Mouse (Mus musculus): ENCODE measurements around the gene Adipoq.
A peak's percentile ranks its signal among the peaks of the same experiment; 100 is the strongest.

The Adipoq gene

DNA sequence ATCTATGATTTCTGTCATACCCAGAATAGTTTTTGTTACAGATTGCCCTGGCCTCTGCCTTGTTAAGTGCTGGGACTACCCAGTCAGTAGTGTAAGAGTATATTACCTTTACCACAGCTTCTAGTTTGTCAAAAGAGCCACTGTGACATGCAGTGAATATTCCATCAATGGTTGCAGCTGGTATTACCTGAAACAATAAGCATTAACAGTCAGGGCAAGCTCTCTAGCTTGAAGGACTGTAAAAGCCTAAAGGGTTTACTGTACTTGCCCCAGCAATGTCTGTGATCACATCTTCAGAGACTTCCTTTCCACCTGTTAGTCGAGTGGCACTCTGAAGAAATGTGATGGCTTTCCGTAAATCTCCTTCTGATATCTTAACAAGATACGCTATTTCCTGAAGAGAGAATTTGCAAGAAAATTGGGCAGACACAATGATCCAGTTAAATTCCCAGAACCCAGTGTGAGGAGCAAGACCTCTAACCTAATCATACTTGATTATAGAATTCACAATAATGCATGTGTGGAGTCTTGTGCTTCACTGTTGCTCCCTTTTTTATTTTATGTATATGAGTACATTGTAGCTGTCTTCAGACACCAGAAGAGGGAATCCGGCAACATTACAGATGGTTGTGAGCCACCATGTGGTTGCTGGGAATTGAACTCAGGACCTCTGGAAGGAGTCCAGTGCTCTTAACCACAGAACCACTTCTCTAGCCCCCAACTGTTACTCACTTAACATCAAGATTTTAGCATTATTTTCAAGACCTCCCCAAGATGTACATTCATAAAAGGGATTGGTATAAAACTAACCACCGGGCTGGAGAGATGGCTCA lies 31.8 kb upstream of the Adipoq start:
- peak; percentile 33 for DNase-seq (ENCODE audit: low read depth)

DNA sequence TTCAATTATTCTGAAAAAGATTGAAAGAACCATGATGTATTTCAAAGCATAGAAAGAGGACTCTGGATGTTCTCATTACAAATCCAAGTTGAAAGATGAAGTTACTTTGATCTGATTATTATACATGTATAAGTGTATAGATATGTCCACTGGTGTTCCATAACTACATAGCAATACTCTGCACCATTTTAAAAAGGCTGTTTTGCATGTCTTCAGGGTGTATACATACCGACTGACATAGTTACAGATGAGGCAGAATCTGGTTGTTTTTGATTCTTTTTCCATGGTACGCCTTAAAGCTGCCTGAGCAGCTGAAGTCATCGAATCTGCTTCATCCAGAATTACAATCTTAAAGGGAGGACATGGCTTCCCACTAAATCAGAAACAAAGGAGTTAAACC lies 30.9 kb upstream of the Adipoq start:
- DNase-seq (ENCODE audit: low read depth): no peak

DNA sequence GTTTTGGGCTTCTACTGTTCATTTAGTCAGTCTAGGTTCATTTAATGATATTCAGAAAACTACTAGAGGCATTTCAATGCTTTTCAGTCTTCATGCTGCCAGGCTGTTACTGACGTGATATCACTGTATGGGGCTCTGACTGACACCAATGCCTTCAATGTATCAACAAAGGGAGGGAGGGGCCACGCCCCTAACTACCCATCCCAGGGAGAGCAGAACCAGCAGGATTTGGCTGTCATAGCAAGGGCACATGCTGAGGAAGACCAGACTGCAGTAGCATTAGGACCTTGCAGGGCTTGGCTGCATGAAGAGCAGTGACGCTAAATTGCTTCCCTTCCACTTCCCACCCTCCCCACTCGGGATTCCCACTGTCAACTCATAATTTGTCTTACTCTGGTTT lies 29.2 kb upstream of the Adipoq start:
- DNase-seq (ENCODE audit: low read depth): no peak

DNA sequence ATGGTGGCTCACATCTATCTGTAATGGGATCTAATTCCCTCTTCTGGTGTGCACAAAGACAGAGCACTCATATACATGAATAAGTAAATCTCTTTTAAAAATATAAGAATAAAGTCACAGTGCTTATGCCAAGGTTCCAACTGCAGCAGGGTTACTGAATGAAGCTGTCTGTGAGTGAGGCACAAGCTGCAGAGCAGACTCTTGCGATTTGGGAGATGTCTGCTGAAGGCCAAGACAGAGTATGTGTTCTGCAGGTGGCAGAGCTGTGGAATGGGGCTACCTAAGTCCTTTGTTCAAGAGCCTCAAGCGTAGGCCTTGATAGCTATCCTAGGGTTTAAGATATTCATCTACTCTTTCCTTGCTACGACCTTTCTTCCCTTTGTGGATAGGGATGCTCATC lies 23.9 kb upstream of the Adipoq start:
- DNase-seq (ENCODE audit: low read depth): no peak

DNA sequence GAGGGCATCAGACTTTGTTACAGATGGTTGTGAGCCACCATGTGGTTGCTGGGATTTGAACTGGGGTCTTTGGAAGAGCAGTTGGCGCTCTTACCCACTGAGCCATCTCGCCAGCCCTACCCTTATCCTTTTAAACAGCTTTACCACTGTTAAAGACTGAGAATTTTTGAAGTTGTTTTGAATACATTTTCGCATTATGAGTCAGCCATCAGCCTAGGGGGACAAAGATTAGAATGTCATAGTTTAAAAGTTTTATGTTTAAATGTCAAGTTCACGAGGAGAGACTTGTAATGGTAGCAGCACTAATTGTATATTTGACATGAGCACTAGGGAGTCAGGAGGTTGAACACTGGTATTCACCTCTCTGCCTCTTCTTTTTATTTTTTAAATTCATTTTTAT lies 23.2 kb upstream of the Adipoq start:
- no peak for DNase-seq (ENCODE audit: low read depth)

DNA sequence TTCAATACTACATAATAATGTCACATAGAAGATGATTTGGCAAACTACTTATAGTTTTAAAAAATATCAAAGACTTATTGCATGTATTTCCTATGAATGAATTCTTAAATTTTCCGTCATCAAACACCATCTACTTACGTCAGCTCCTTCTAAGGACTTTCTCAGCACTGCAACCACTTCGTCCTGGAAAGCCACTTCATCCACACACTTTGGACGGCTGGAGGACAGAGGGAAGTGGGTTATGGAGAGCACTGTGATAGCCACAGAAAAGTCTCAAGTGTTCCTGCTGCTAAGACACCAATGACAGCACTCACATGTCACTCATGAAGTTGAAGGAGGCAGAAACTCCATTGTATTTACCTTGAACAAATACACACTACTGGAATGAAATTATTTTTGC lies 21.9 kb upstream of the Adipoq start:
- no peak for DNase-seq (ENCODE audit: low read depth)

DNA sequence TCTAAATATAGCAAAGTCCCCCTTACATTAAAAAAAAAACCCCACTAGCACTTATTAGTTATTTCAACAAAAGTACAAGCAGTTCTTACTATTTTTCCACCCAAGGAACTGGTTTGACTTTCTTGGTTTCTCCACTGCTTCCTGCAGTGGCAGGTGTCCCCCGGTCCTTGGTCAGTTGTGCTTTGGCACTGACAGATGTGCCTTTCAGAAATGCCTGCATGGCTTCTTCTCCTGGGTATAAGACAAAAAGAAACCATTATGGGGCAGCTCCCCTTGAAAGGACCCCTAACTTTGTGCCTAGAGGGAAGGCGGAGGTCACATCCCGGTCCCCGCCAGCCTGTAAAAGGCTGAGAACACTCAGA lies 19.0 kb upstream of the Adipoq start:
- no peak for DNase-seq (ENCODE audit: low read depth)

DNA sequence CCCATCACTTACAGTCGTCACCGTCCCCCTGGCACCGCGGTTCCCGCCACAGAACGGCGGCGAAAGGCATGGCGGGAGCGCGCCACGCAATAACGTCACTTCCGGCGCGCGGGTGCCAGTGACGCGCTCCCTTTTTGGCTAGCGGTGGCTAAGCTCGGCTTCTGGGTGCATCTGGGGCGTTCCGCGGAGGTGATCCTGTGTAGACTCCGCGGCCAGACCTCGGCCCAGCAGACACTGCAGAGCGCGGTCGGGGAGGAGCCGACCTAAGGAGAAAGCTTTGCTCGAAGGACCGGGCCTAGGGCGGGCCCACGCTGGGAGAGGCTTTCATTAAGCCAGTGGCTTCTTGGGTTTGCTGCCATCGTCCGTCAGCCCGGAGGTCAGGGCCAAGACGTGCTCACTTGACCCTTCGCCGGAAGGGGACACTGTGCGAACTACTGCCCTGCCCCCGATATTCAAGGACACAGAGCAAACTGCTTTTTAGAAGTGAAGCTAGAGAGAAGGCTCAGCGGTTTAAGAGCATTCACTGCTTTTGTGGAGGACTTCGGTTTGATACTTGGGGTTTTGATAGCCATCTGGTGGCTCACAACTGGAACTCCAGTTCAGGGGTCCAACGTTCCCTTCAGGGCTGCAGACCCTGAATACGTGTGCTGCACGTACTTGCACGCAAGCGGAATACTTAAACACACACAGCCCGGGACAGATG lies 18.5 kb upstream of the Adipoq start, which contains the start of gene Rfc4:
TSS of gene Rfc4 (minus strand) at position 65 of the 703 bp plus-strand sequence.
- peak; percentile 93 for DNase-seq (ENCODE audit: low read depth)

DNA sequence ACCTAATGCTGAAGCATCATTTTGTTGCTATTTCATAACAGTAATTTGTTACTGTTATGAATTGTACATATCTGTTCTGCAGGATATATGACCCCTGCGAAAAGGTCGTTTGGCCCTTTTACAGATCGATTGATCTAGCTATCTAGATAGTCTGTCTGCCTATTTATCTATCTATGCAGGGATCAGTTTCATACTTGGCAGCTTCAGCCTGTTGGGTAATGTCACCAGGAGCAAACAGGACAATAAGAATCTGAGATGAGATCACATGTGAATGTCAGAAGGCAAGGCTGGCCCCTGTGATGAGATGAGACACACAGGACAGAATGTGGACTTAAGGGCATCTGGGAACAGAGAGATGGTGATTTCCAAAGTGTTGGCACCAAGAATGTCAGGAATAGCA lies 16.0 kb upstream of the Adipoq start:
- no peak for DNase-seq (ENCODE audit: low read depth)

DNA sequence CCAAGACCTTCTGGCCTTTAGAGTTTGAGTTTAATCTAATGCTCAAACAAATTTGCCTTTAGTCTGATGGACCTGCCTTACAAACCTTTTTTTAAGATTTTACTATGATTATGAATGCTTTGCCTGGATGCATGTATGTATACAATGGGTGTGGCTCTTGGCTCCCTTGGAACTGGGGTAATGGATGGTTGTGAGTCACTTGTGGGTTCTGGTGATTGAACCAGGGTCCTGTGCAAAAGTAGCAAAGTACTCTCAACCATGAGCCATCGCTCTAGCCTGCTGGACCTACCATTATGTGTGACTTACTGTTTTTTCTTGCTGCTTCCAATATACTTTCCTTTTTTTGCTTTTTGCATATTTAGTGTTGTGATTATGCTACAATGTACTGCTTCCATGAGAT lies 14.0 kb upstream of the Adipoq start:
- no peak for DNase-seq (ENCODE audit: low read depth)

DNA sequence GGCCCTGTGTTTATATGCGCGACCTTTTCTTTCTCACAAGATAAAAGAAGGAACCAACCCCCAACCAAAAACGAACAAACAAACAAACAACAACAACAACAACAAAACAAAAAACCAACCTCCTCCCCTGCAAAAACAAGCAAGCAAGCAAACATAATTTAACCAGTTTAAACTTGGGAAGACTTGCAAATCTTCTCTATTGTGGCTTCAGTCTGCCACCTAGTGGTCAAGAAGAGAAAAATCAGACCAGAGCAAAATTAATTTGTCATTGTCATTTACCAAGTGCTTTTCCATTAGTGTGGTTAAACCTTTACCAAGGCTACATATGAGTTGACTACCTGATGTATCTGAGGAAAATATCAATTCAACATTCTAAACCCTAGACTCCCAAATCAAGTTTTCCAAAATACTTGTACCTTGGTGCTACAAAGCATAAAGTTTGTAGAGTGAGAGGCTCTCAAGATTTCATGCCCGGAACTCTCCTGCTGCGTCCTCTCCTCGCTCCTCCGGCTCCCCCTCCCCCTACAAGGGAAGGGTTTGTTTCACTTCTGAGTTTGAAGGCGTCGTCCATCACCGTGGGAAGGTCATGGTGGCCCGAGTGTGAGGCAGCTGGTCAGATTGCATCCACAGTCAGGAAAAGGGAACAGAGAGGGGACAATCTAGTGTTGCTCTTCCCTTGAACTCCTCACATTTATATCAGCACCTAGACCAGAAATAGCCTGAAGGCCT lies 10.8 kb upstream of the Adipoq start:
- peak; percentile 83 for DNase-seq (ENCODE audit: low read depth)

DNA sequence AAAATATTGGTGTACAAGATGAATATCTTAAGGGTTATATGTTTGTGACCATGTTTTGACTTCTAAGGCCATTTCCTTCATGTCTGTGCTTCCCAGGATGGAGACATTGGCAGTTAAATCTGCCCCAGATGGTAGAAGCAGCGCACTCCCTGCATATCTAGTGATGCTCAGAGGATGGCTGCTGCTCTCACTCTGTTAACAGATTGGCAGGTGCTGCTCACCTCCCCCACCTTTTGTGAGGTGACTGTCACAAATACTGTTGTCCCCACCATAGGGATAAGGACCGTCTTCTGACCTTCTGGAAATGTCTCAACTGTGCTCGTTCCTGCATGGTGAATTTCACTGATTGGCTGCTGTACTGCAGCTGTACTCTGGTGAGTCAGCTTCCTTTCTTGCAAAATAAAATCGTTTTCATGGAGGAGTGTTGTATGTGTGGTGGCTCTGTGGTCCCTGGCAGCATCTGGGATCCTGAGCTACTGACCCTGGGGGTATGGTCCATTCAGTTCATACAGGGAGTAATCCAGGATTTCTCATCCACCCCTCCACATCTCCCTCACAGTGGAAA lies 9.8 kb upstream of the Adipoq start:
- no peak for DNase-seq (ENCODE audit: low read depth)

DNA sequence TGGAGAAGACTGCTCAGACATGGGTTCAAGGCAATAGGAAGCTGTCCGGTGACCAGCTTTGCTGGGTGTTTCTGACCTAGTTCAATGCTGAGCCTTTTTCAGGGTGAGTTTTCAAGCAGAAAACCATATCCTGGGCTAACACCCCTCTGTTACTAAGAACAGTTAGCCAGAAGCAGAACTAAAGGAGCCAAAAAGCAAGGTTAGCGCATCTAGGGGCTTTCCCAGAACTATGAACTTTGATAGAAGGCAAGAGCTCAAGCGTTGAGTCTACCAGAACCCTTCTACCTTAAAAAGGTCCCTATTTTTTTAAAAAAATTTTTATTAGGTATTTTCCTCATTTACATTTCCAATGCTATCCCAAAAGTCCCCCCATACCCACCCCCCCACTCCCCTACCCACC lies 5.4 kb upstream of the Adipoq start:
- DNase-seq (ENCODE audit: low read depth): no peak

DNA sequence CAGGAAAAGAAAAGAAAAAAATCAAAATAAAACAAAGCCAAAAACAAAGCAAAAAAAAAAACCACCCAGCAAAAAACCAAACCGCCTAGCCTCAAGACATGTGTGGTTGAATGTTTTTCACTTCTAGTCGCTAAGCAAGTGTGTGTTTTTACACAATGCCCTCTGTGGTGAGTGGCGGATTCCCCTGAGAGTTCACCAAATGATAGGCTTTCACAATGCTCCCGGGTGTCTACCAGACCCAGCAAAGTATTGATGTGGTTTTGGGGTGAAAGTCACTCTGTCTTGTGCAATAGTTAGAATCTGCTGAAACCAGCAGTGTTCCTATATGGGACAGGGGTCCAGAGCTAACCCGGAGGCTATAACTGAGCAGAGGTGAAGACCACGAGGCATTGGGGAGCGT lies 2.0 kb upstream of the Adipoq start:
- DNase-seq (ENCODE audit: low read depth): peak; percentile 90

DNA sequence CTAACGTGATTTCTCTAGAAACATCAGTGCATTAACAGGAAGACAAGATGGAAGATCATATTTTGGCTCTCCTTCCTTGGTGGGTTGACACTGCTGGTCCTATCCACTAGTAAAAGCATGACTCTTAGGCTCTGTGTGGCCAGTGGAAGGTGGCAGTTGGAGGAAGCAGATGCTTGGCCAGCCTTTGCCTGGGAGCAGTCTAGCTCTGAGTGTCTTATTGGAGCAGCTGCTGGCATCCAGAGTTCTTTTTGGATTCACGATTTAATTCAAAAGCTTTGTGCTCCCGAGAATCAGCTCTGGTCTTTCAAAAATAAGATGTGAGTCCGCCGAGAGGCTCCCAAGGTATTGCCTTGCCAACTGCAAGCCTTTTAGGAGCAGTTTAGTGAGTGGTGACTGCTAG lies 1.1 kb upstream of the Adipoq start:
- no peak for DNase-seq (ENCODE audit: low read depth)

DNA sequence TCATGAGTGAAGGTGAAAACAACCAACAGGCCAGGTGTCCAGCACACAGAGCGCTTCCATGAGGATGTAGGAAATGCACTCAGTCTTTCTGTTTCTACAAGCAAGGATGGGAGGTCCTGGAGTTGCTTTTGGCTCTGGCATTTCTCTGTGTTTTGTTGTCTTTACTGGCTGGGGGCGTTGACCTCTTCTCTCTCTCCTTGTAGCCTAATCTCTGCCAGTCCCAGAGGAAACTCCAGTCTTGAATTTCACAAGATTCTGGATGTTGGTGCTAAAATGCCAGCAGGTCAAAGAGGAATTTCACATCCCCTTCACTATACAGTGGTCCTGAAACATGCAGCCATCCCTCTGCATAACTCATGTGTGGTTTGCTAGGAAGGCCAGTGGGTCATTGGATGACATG lies 2.6 kb downstream of the Adipoq start:
- DNase-seq (ENCODE audit: low read depth): no peak

DNA sequence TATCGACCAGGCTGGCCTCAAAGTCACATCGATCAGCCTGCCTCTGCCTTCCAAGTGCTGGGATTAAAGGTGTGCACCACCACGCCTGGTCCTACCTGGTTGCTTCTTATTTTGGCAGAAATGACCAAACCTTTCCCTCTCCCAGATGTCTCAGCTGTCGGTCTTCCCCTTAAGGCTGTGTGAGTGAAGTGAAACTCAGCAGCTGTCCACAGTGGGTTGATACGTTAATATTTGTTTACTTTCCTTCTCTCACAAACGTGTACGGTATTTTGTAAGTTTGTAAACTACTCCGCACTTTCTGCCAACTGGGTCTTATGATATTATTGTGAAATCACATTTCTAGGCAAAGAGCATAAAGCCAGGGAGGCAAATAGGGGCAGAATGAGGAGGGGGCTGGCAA lies 3.1 kb downstream of the Adipoq start:
- no peak for DNase-seq (ENCODE audit: low read depth)

DNA sequence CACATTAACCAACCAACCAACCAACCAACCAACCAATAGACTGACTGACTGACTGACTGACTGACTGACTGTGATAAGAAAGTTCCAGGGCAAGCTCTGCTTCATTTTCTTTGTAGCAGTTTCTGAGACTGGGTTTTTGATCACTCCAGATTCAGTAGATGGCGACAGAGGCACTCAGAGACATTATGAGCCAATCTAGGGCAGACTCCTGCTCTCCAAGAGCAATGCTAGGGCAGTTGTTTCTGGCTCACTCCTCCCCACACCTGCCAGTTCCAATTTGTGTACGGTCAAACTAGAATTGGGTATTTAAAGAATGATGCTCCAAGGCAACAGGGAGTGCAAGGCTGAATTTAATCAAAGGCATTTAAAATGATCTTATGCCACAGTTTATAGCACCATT lies 5.1 kb downstream of the Adipoq start:
- peak; percentile 85 for DNase-seq (ENCODE audit: low read depth)

DNA sequence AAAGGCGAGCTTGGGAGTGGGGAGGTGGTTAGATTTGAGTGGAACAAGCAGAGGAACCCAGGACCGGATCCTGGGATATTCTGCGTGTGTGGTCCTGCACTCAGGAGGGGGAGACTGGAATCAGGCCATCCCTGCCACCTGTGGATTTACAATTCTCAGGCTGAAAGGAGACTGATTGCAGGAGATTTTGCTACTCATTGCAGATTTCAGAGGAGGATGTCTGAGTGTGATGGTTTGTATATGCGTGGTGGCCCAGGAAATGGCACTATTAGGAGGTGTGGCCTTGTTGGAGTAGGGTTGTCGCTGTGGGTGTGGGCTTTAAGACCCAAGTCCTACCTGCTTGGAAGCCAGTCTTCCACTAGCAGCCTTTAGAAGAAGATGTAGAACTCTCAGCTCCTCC lies 7.9 kb downstream of the Adipoq start:
- no peak for DNase-seq (ENCODE audit: low read depth)

DNA sequence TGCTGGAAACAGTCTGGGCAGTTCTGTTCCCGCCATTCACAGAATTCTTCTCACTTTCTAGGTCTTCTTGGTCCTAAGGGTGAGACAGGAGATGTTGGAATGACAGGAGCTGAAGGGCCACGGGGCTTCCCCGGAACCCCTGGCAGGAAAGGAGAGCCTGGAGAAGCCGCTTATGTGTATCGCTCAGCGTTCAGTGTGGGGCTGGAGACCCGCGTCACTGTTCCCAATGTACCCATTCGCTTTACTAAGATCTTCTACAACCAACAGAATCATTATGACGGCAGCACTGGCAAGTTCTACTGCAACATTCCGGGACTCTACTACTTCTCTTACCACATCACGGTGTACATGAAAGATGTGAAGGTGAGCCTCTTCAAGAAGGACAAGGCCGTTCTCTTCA lies 10.7 kb downstream of the Adipoq start:
- no peak for DNase-seq (ENCODE audit: low read depth)

DNA sequence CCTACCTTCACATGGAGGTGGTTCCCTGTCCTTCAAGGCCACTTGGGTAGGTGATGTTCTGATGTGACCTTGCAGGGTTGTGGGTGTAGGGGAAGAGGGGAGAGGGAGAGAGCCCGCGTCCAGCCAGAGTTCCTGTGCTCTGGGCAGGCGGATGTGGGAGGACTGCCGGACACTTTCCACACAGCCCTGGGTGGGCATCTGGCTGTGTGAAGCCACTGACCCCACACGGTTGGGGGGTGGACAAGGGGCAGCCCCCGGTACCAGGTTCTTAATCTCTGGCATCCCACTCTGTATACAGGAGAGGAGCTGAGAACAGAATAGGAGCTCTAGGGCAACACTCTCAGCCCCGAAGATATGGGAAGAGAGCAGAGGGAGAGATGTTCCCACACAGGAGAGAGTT lies 12.0 kb downstream of the Adipoq start:
- DNase-seq (ENCODE audit: low read depth): no peak

DNA sequence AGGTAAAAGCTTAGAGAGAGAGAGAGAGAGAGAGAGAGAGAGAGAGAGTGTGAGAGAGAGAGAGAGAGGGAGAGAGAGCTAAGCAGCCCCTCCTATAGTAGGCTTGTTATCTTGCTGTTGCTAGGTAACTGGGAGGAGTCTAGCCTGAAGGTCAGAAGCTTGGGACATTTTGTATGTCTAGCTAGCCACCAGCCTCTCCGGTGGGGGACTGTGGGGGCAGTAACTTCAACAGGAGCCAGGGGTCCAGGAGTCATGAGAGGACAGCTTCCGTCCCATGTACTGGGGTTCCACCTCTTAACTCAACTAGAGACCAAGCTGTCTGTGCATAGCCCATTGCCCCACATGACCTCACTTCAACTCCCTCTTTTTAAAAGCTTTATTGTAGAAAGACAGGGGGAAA lies 12.6 kb downstream of the Adipoq start:
- no peak for DNase-seq (ENCODE audit: low read depth)

DNA sequence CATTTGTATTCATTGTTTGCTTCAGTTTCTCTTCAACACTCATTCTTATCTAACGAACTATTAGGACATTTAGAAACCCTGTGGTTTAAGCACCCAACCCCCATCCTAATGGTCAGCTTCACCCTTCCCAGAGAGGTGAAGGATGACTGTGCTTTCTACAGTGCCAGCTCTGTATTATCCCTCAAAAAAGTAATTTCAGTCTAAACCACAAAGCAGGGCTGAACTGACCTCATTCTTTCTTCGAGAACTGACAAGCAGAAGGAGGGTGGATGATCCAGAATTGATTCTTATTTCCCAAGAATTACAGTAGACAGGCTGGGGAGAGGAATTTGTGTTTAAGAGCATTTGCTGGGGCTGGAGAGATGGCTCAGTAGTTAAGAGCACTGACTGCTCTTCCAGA lies 13.4 kb downstream of the Adipoq start:
- no peak for DNase-seq (ENCODE audit: low read depth)
